Mouse (Mus musculus): Measurements from ENCODE around the gene Atp2b2. TPM values are rescaled to one million over a fixed set of nuclear protein-coding genes. Genes with fewer than 3 reads are reported as not detected.

Gene Atp2b2
- polyA plus RNA-seq, 1 experiment from 2014 or later, result 0.97 TPM

GRCm38 (mm10) chr6:113969751-113970150 is 72.7 kb downstream of the Atp2b2 start:
- Histone ChIP-seq H3K4me1 (ENCODE audit: control insufficient read depth, insufficient read depth, low read length) (no peaks in the 10 kb centered on the region), H3K36me3 (ENCODE audit: control insufficient read depth, insufficient read depth, low read length) (no peaks in the 10 kb centered on the region), H3K9me3 (replicated peaks; ENCODE audit: control insufficient read depth, low read length) (no peaks in the 10 kb centered on the region), H3K27me3 (ENCODE audit: control insufficient read depth, insufficient read depth, low read length) (no peaks in the 10 kb centered on the region), H3K4me2 (ENCODE audit: low read depth, low read length) (no peak overlapping the region), H3K27ac (ENCODE audit: low read length) (no peak overlapping the region), H3K4me3 (replicated peaks; ENCODE audit: low read length) (no peak overlapping the region), H3K9ac (ENCODE audit: low read length) (no peak overlapping the region)
- no peak for ATAC-seq (ENCODE audit: insufficient read depth, low FRiP score)
- WGBS, result 35% methylated on average over 3 of the region's 3 CpGs

GRCm38 (mm10) chr6:113962811-113963210 is 79.6 kb downstream of the Atp2b2 start:
- Histone ChIP-seq H3K9me3 (replicated peaks; ENCODE audit: control insufficient read depth, low read length) (no peaks in the 10 kb centered on the region), H3K27me3 (ENCODE audit: control insufficient read depth, insufficient read depth, low read length) (no peaks in the 10 kb centered on the region), H3K27ac (ENCODE audit: low read length) (no peak overlapping the region), H3K9ac (ENCODE audit: low read length) (no peak overlapping the region), H3K4me1 (ENCODE audit: control insufficient read depth, insufficient read depth, low read length) (no peaks in the 10 kb centered on the region), H3K4me2 (ENCODE audit: low read depth, low read length) (no peak overlapping the region), H3K36me3 (ENCODE audit: control insufficient read depth, insufficient read depth, low read length) (no peaks in the 10 kb centered on the region), H3K4me3 (replicated peaks; ENCODE audit: low read length) (no peak overlapping the region)
- no peak for ATAC-seq (ENCODE audit: insufficient read depth, low FRiP score)
- 6% methylated on average over 3 of the region's 3 CpGs for WGBS

- Histone ChIP-seq H3K4me1 (ENCODE audit: control insufficient read depth, insufficient read depth, low read length) (no peaks in the 10 kb centered on the region; the same call in 1 of the 2 replicates), H3K9ac (ENCODE audit: low read length) (no peak overlapping the region), H3K4me3 (replicated peaks; ENCODE audit: low read length) (no peak overlapping the region), H3K36me3 (ENCODE audit: control insufficient read depth, insufficient read depth, low read length) (no peaks in the 10 kb centered on the region), H3K9me3 (replicated peaks; ENCODE audit: control insufficient read depth, low read length) (no peaks in the 10 kb centered on the region), H3K4me2 (ENCODE audit: low read depth, low read length) (no peak overlapping the region), H3K27ac (ENCODE audit: low read length) (no peak overlapping the region), H3K27me3 (ENCODE audit: control insufficient read depth, insufficient read depth, low read length) (no peaks in the 10 kb centered on the region)
- ATAC-seq (ENCODE audit: insufficient read depth, low FRiP score), result no peak
- WGBS, result 81% methylated on average over 2 of the region's 2 CpGs
Observed at GRCm38 (mm10) chr6:113961658-113962057, 80.8 kb downstream of the Atp2b2 start.

- H3K27me3 ChIP-seq (ENCODE audit: control insufficient read depth, insufficient read depth, low read length), result no peaks in the 10 kb centered on the region
- no peak overlapping the region for H3K27ac ChIP-seq (ENCODE audit: low read length)
- no peak for ATAC-seq (ENCODE audit: insufficient read depth, low FRiP score)
- H3K4me3 ChIP-seq (replicated peaks; ENCODE audit: low read length), result no peak overlapping the region
- no peak overlapping the region for H3K9ac ChIP-seq (ENCODE audit: low read length)
- no peak overlapping the region for H3K4me2 ChIP-seq (ENCODE audit: low read depth, low read length)
- H3K4me1 ChIP-seq (ENCODE audit: control insufficient read depth, insufficient read depth, low read length), result no peaks in the 10 kb centered on the region; the same call in 1 of the 2 replicates
- no peaks in the 10 kb centered on the region for H3K9me3 ChIP-seq (replicated peaks; ENCODE audit: control insufficient read depth, low read length)
- no peaks in the 10 kb centered on the region for H3K36me3 ChIP-seq (ENCODE audit: control insufficient read depth, insufficient read depth, low read length)
- WGBS, result 33% methylated on average over 1 of the region's 1 CpGs
Observed at GRCm38 (mm10) chr6:113959336-113959735, 83.1 kb downstream of the Atp2b2 start.

- no peaks in the 10 kb centered on the region; the same call in 1 of the 2 replicates for H3K4me1 ChIP-seq (ENCODE audit: control insufficient read depth, insufficient read depth, low read length)
- H3K27me3 ChIP-seq (ENCODE audit: control insufficient read depth, insufficient read depth, low read length), result no peaks in the 10 kb centered on the region
- no peaks in the 10 kb centered on the region for H3K9me3 ChIP-seq (replicated peaks; ENCODE audit: control insufficient read depth, low read length)
- no peaks in the 10 kb centered on the region for H3K36me3 ChIP-seq (ENCODE audit: control insufficient read depth, insufficient read depth, low read length)
- no peak overlapping the region for H3K9ac ChIP-seq (ENCODE audit: low read length)
- no peak overlapping the region for H3K27ac ChIP-seq (ENCODE audit: low read length)
- no peak overlapping the region for H3K4me3 ChIP-seq (replicated peaks; ENCODE audit: low read length)
- no peak overlapping the region for H3K4me2 ChIP-seq (ENCODE audit: low read depth, low read length)
- no peak for ATAC-seq (ENCODE audit: insufficient read depth, low FRiP score)
- WGBS, result 54% methylated on average over 2 of the region's 2 CpGs
Observed at GRCm38 (mm10) chr6:113958714-113959113, 83.7 kb downstream of the Atp2b2 start.

GRCm38 (mm10) chr6:113958003-113958402 is 84.4 kb downstream of the Atp2b2 start:
- H3K36me3 ChIP-seq (ENCODE audit: control insufficient read depth, insufficient read depth, low read length), result no peaks in the 10 kb centered on the region
- no peaks in the 10 kb centered on the region for H3K9me3 ChIP-seq (replicated peaks; ENCODE audit: control insufficient read depth, low read length)
- H3K27me3 ChIP-seq (ENCODE audit: control insufficient read depth, insufficient read depth, low read length), result no peaks in the 10 kb centered on the region
- H3K27ac ChIP-seq (ENCODE audit: low read length), result no peak overlapping the region
- no peak for ATAC-seq (ENCODE audit: insufficient read depth, low FRiP score)
- H3K4me2 ChIP-seq (ENCODE audit: low read depth, low read length), result no peak overlapping the region
- no peaks in the 10 kb centered on the region; the same call in 1 of the 2 replicates for H3K4me1 ChIP-seq (ENCODE audit: control insufficient read depth, insufficient read depth, low read length)
- no peak overlapping the region for H3K9ac ChIP-seq (ENCODE audit: low read length)
- H3K4me3 ChIP-seq (replicated peaks; ENCODE audit: low read length), result no peak overlapping the region
- 60% methylated on average over 5 of the region's 5 CpGs for WGBS

- WGBS, result 56% methylated on average over 19 of the region's 19 CpGs
Observed at GRCm38 (mm10) chr6:113957232-113957940, 85.0 kb downstream of the Atp2b2 start.

GRCm38 (mm10) chr6:113947515-113947914 is 94.9 kb downstream of the Atp2b2 start:
- Histone ChIP-seq H3K4me3 (replicated peaks; ENCODE audit: low read length) (no peak overlapping the region), H3K36me3 (ENCODE audit: control insufficient read depth, insufficient read depth, low read length) (no peaks in the 10 kb centered on the region), H3K4me2 (ENCODE audit: low read depth, low read length) (no peak overlapping the region), H3K27me3 (ENCODE audit: control insufficient read depth, insufficient read depth, low read length) (no peaks in the 10 kb centered on the region), H3K9me3 (replicated peaks; ENCODE audit: control insufficient read depth, low read length) (no peaks in the 10 kb centered on the region), H3K4me1 (ENCODE audit: control insufficient read depth, insufficient read depth, low read length) (no peaks in the 10 kb centered on the region), H3K27ac (ENCODE audit: low read length) (no peak overlapping the region), H3K9ac (ENCODE audit: low read length) (no peak overlapping the region)
- ATAC-seq (ENCODE audit: insufficient read depth, low FRiP score), result no peak
- 74% methylated on average over 8 of the region's 8 CpGs for WGBS

More at GRCm38 (mm10) chr6:113957232-113957940, 85.0 kb downstream of the Atp2b2 start:
- no peaks in the 10 kb centered on the region; the same call in 1 of the 2 replicates for H3K4me1 ChIP-seq (ENCODE audit: control insufficient read depth, insufficient read depth, low read length)
- H3K27me3 ChIP-seq (ENCODE audit: control insufficient read depth, insufficient read depth, low read length), result no peaks in the 10 kb centered on the region
- no peak overlapping the region for H3K9ac ChIP-seq (ENCODE audit: low read length)
- H3K36me3 ChIP-seq (ENCODE audit: control insufficient read depth, insufficient read depth, low read length), result no peaks in the 10 kb centered on the region
- H3K27ac ChIP-seq (ENCODE audit: low read length), result no peak overlapping the region
- no peak for ATAC-seq (ENCODE audit: insufficient read depth, low FRiP score)
- H3K9me3 ChIP-seq (replicated peaks; ENCODE audit: control insufficient read depth, low read length), result no peaks in the 10 kb centered on the region
- no peak overlapping the region for H3K4me2 ChIP-seq (ENCODE audit: low read depth, low read length)
- H3K4me3 ChIP-seq (replicated peaks; ENCODE audit: low read length), result no peak overlapping the region

GRCm38 (mm10) chr6:113942355-113942754 is 100.1 kb downstream of the Atp2b2 start:
- H3K9me3 ChIP-seq (replicated peaks; ENCODE audit: control insufficient read depth, low read length), result no peaks in the 10 kb centered on the region
- no peak overlapping the region for H3K4me3 ChIP-seq (replicated peaks; ENCODE audit: low read length)
- no peaks in the 10 kb centered on the region for H3K36me3 ChIP-seq (ENCODE audit: control insufficient read depth, insufficient read depth, low read length)
- H3K4me2 ChIP-seq (ENCODE audit: low read depth, low read length), result no peak overlapping the region
- no peak for ATAC-seq (ENCODE audit: insufficient read depth, low FRiP score)
- no peak overlapping the region for H3K27ac ChIP-seq (ENCODE audit: low read length)
- 48% methylated on average over 12 of the region's 12 CpGs for WGBS
- H3K27me3 ChIP-seq (ENCODE audit: control insufficient read depth, insufficient read depth, low read length), result no peaks in the 10 kb centered on the region
- no peaks in the 10 kb centered on the region for H3K4me1 ChIP-seq (ENCODE audit: control insufficient read depth, insufficient read depth, low read length)
- no peak overlapping the region for H3K9ac ChIP-seq (ENCODE audit: low read length)
